Mouse (Mus musculus) midbrain, embryonic 14.5 days (tissue): ENCODE results near the gene Btg4. TPM values are rescaled to one million over a fixed set of nuclear protein-coding genes. Genes with fewer than 3 reads are reported as not detected.
A peak's percentile ranks its signal among the peaks of the same experiment; 100 is the strongest.

ENCODE experiments used
- ATAC-seq: fragments of 200-750 bp; cut with Nextera tagmentation; 2 replicates; pipeline ENCODE4 v1.8.0; 2017; ENCODE audit warnings: moderate number of reproducible peaks, moderate library complexity; ENCODE audit not compliant: low FRiP score, low TSS enrichment
- DNase-seq: peaks from one replicate; pipeline ENCODE4 v3.0.0-alpha.2; 2015
- H3K27ac ChIP-seq: fragments of 300-500 bp; sonication (generic); replicated peaks from 2 replicates; pipeline ENCODE4 v1.5.1; 2014; ENCODE audit warnings: mild to moderate bottlenecking, low read depth, low read length, moderate library complexity
- H3K27me3 ChIP-seq: fragments of 300-500 bp; sonication (generic); 2 replicates; pipeline ENCODE4 v1.6.1; 2014; ENCODE audit warnings: low read length, control low read depth, mixed read lengths; ENCODE audit not compliant: control insufficient read depth, insufficient read depth
- H3K36me3 ChIP-seq: fragments of 300-500 bp; sonication (generic); 2 replicates; pipeline ENCODE4 v1.6.1; 2014; ENCODE audit warnings: low read length, control low read depth; ENCODE audit not compliant: control insufficient read depth, insufficient read depth
- H3K4me1 ChIP-seq: fragments of 300-500 bp; sonication (generic); 2 replicates; pipeline ENCODE4 v1.6.1; 2014; ENCODE audit warnings: mild to moderate bottlenecking, antibody characterized with exemption, low read length, control low read depth; ENCODE audit not compliant: control insufficient read depth, insufficient read depth
- H3K4me2 ChIP-seq: fragments of 300-500 bp; sonication (generic); 2 replicates; pipeline ENCODE4 v1.6.1; 2014; ENCODE audit warnings: mild to moderate bottlenecking, low read length, moderate library complexity
- H3K4me3 ChIP-seq: fragments of 300-500 bp; sonication (generic); replicated peaks from 2 replicates; pipeline ENCODE4 v1.5.1; 2014; ENCODE audit warnings: low read depth, low read length
- H3K9ac ChIP-seq: fragments of 300-500 bp; sonication (generic); replicated peaks from 2 replicates; pipeline ENCODE4 v1.6.1; 2014; ENCODE audit warnings: mild to moderate bottlenecking, low read length, moderate library complexity
- H3K9me3 ChIP-seq: fragments of 300-500 bp; sonication (generic); 2 replicates; pipeline ENCODE4 v1.6.1; 2016; ENCODE audit warnings: low read length, control low read depth, mixed read lengths; ENCODE audit not compliant: control insufficient read depth
- WGBS: fragments of 180-500 bp; shearing (Covaris S2); extraction: QIAGEN DNeasy Blood & Tissue Kit; methylation state at CpG from one replicate; pipeline ENCODE4 v1.1.7; 2014; 5-methylcytosine and 5-hydroxymethylcytosine counted together
- polyA plus RNA-seq: library from polyadenylated mRNA; unstranded; fragments of >200 nt; fragmentation: Nextera tagmentation; extraction: Ambion mirVana; gene quantifications from 2 replicates; pipeline ENCODE4 v1.2.1, GENCODE M21; 2014

The Btg4 gene
- polyA plus RNA-seq, 1 experiment from 2014 or later: not detected

DNA sequence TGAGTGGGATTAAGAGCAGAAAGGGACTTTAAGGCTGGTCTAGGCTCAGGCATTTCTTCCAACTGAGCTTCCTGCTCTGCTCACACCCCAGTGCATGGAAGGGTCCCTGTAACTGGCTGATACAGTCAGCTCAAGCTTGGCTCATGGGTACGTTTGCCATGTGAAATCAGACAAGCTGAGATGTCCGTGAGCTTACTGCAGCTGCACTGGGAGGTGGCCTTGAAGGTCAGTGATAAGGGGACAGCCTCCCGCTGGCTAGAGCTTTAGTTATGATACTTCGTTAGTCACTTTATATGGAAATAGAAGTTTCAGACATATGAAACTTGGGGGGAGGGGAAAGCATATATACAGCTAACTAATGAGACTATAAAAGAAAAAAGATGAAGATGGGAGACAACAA, 10.1 kb downstream of the Btg4 start:
- no peak overlapping the region for H3K9ac ChIP-seq
- 84% methylated on average over 4 of the region's 4 CpGs for WGBS

DNA sequence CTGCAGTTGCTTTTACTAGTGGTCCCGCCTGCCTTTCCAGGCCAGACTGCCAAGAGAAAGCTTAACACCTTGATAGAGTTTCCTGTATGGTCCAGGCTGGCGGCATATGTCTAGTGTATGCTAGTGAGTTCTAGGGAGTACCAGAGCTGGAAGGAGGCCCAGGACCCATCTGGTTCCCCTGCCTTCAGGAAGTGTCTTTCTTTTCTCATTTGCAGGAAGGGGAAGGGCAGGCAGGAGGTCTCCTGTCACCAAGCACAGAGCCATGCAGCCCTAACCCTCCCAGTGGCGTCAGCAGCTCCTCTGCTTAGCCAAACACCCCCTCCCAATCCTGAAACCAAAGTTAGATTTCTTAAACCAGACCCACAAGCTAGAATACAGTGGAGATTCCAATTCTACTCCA, 15.1 kb downstream of the Btg4 start:
- H3K4me2 ChIP-seq: peak overlapping the region; percentile 64
- DNase-seq: peak; percentile 18
- peaks cover 13% of the 10 kb centered on the region for H3K4me1 ChIP-seq
- no peak overlapping the region for H3K4me3 ChIP-seq
- 32% methylated on average over 3 of the region's 3 CpGs for WGBS
- no peak for ATAC-seq
- no peaks in the 10 kb centered on the region for H3K36me3 ChIP-seq
- no peak overlapping the region for H3K9ac ChIP-seq
- H3K27ac ChIP-seq: no peak overlapping the region
- H3K9me3 ChIP-seq: no peaks in the 10 kb centered on the region
- no peaks in the 10 kb centered on the region; the same call in 1 of the 2 replicates for H3K27me3 ChIP-seq

More for the DNA sequence above, 10.1 kb downstream of the Btg4 start:
- Histone ChIP-seq H3K36me3 (no peaks in the 10 kb centered on the region), H3K9me3 (no peaks in the 10 kb centered on the region), H3K4me2 (no peak overlapping the region), H3K4me3 (no peak overlapping the region), H3K27me3 (no peaks in the 10 kb centered on the region), H3K27ac (no peak overlapping the region), H3K4me1 (peaks cover 2% of the 10 kb centered on the region; the same call in 1 of the 2 replicates)
- DNase-seq: no peak
- no peak for ATAC-seq

DNA sequence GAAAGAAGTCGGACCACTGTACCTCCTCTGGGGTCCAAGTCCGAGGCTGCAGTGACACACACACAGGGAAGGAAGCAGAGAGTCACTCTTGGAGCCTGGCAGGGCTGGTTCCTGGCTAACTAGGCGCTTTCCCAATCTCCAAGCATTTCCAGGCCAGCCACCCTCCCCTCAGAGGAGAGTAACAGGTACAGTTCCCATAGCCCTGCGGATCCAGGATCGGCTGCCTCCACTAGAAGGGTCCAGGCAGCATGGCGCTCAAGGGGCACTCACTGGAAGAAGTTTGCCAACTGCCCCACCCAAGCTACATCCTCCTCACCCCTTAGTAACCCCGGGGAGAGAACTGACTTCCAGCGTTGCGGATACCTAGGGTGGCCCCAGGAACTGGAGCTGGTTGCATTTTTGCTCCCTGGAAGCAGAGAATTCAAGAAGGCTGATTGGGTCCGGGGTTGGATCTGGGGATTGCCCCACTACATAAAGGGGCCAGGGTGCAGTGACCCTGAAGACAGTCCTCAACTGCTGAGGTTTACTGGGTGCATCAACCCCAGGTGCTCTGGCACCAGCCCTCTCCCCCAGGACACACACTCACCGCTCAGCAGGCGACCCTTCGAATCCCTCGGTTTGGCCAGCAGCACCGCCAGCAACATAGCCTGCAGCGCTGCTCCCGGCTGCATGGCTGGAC, 15.7 kb downstream of the Btg4 start:
- DNase-seq: peak; percentile 23

DNA sequence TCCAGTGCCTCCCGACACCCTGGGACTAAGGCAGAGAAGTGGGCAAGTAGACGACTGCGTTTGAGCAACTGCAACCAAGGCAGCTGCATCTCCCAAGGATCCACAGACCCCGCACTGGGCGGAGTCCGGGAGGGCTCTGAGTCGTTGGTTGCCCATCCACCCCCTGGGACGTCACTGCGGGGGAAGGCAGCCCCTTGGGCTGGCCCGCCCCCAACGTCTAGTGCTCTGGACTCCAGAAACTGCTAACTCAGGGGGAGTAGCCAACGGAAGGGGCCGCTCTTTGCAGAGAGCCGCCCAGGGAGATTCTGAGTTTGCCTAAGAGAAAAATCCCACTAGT, 16.2 kb downstream of the Btg4 start, which contains the start of gene Layn:
Layn (minus strand) TSS at position 116 of the 337 bp plus-strand sequence.
- H3K4me3 ChIP-seq: peak within 1 kb of the TSS; percentile 30
- DNase-seq (peak; percentile 74), ATAC-seq (peak; percentile 73; the same call in 1 of the 2 replicates)
- H3K27me3 ChIP-seq: no peaks in the 10 kb centered on the region; the same call in 1 of the 2 replicates
- H3K4me1 ChIP-seq: peaks cover 13% of the 10 kb centered on the region
- H3K27ac ChIP-seq: no peak within 1 kb of the TSS
- H3K9me3 ChIP-seq: no peaks in the 10 kb centered on the region
- H3K36me3 ChIP-seq: no peaks in the 10 kb centered on the region
- peak within 1 kb of the TSS; percentile 64 for H3K4me2 ChIP-seq
- under 1% methylated on average over 14 of the region's 14 CpGs for WGBS
- peak within 1 kb of the TSS; percentile 31 for H3K9ac ChIP-seq

More for the DNA sequence above, 15.7 kb downstream of the Btg4 start:
- WGBS: under 1% methylated on average over 17 of the region's 17 CpGs
- Histone ChIP-seq H3K4me1 (peaks cover 13% of the 10 kb centered on the region), H3K4me2 (peak overlapping the region; percentile 64), H3K9ac (peak overlapping the region; percentile 31), H3K4me3 (peak overlapping the region; percentile 30), H3K36me3 (no peaks in the 10 kb centered on the region), H3K27ac (no peak overlapping the region), H3K27me3 (no peaks in the 10 kb centered on the region; the same call in 1 of the 2 replicates), H3K9me3 (no peaks in the 10 kb centered on the region)
- ATAC-seq: peak; percentile 14; the same call in 1 of the 2 replicates

DNA sequence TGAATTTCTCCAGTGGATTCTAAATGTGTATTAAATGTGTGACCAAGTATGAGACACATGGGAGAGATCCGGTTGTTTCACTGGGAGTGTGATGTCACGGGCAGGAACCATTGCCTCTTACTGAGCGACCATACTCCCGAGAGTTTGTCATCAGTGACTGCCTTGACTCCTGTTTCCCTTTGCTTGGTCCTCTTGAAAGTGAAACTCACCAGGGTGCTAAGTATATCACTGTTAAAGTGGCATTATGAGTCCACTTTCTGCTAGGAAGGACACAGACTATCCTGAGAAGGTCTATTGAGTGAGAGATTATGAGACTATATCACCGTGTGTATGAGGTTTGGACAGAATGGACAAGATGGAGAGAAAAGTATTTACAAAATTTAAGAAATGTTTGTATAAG, 20.9 kb downstream of the Btg4 start:
- Histone ChIP-seq H3K9ac (no peak overlapping the region), H3K36me3 (no peaks in the 10 kb centered on the region), H3K4me2 (no peak overlapping the region), H3K27me3 (no peaks in the 10 kb centered on the region; the same call in 1 of the 2 replicates), H3K4me1 (peaks cover 4% of the 10 kb centered on the region; the same call in 1 of the 2 replicates), H3K4me3 (no peak overlapping the region), H3K9me3 (no peaks in the 10 kb centered on the region), H3K27ac (no peak overlapping the region)
- WGBS: 84% methylated on average over 5 of the region's 5 CpGs
- no peak for DNase-seq
- no peak for ATAC-seq

DNA sequence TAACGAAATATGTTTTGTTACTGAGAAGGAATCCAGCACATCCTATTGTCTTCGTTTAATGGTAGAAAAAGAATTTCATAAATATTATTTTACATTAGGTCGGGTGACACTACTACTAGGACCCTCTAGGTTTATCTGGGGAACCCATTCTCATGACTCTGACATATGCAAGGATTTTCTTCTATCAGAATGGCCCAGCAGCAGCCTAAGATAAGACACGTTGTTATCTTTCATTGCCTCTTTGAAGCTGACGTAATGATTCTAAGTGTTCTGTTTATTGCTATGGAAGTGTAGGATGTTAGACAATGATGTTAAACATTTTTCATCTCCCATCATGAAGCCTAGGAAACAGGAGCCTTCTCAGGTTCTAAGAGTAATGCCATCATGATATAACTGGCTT, 33.0 kb downstream of the Btg4 start:
- Histone ChIP-seq H3K27ac (no peak overlapping the region), H3K27me3 (no peaks in the 10 kb centered on the region), H3K4me2 (no peak overlapping the region), H3K9ac (no peak overlapping the region), H3K4me1 (no peaks in the 10 kb centered on the region), H3K36me3 (no peaks in the 10 kb centered on the region), H3K9me3 (no peaks in the 10 kb centered on the region), H3K4me3 (no peak overlapping the region)
- 80% methylated on average over 5 of the region's 5 CpGs for WGBS
- DNase-seq (no peak), ATAC-seq (no peak)

DNA sequence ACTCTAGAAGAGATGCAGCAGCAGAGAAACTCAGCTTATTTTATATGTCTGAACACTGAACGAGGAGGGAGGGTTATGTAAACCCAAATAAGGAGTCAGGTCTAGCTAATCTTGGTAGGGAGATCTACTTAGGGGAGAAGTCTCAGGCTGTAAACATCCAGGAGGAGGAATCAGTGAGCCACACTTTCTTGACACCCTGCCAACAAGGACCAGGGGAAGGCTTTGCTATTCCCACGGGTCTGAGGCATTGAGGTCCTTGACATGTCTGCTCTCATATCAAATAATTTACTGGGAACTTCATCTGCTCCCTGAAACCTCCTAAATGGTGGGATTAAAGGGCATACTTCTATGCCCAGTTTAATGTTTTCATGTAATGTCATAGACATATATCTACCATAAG, 35.6 kb downstream of the Btg4 start:
- H3K4me1 ChIP-seq: no peaks in the 10 kb centered on the region
- H3K4me3 ChIP-seq: no peak overlapping the region
- WGBS: 71% methylated on average over 2 of the region's 2 CpGs
- no peaks in the 10 kb centered on the region for H3K9me3 ChIP-seq
- no peak overlapping the region for H3K4me2 ChIP-seq
- no peaks in the 10 kb centered on the region for H3K36me3 ChIP-seq
- no peaks in the 10 kb centered on the region for H3K27me3 ChIP-seq
- H3K9ac ChIP-seq: no peak overlapping the region
- ATAC-seq: no peak
- no peak for DNase-seq
- no peak overlapping the region for H3K27ac ChIP-seq

DNA sequence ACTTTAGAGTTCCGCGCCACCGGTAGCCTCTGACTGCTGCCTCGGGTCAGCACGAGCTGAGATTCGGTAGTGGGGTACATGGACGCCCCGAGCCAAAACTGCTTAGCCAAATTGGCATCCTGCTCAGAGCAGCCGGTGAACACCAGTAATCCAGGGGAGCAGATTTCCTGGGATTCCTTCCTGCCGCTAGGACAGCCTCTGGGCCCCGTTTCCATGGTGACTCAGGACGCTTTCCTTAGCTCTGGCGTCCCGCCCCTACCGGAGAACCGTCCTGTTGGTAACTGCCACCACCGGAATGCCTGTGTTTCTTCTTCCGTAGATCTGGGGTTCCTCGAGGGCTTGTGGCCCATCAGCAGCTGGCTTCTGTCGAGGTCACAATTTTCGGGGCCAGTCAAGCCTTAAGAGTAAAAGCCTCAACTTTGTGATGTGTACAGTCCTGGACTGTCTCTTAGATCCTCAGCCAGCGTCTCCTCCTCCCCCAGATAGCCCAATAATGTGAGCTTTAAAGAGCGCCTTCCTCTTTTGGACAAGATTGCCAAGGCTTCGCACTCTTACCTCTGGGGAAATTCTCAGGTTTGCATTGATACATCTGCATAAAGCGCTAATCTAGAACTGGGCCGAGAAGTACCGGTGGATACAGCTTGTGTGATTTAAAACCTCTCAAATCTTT, 41.2 kb downstream of the Btg4 start, which contains the start of gene 4833427G06Rik:
4833427G06Rik (minus strand) TSS at position 323 of the 670 bp plus-strand sequence.
- H3K27ac ChIP-seq: no peak within 1 kb of the TSS
- ATAC-seq (peak; percentile 37; the same call in 1 of the 2 replicates), DNase-seq (peak; percentile 84)
- 0 out of 2 replicates have a peak, but pooled peaks cover 6% of the 10 kb centered on the region for H3K27me3 ChIP-seq
- no peak within 1 kb of the TSS; the same call in 1 of the 2 replicates for H3K9ac ChIP-seq
- peak within 1 kb of the TSS; percentile 100 for H3K4me2 ChIP-seq
- no peaks in the 10 kb centered on the region for H3K36me3 ChIP-seq
- H3K4me3 ChIP-seq: peak within 1 kb of the TSS; percentile 54
- 7% methylated on average over 27 of the region's 27 CpGs for WGBS
- H3K4me1 ChIP-seq: 0 out of 2 replicates have a peak, but pooled peaks cover 9% of the 10 kb centered on the region
- H3K9me3 ChIP-seq: no peaks in the 10 kb centered on the region
